Mouse (Mus musculus) layer of hippocampus, postnatal 14 days (tissue): Measurements from ENCODE around the gene Arpp19. TPM values are rescaled to one million over a fixed set of nuclear protein-coding genes. Genes with fewer than 3 reads are reported as not detected.

Experiments
- DNase-seq, 2 experiments: peaks; one replicate each; pipeline ENCODE4 v3.0.0; 2021 to 2022; ENCODE audit warnings: low spot score in 2 of 2, mixed read lengths in 1 of 2
- long read RNA-seq, 2 experiments: library from polyadenylated mRNA; stranded (forward); transcript quantifications; one replicate each; pipeline ENCODE4 v2.0.0; 2021
- total RNA-seq, 2 experiments: library from RNA; stranded (reverse); gene quantifications; 2 replicates each; pipeline ENCODE4 v1.2.3; 2021

The Arpp19 gene
- total RNA-seq: 100 to 1,000 TPM; 162 TPM
- long read RNA-seq, experiment 1, full-length matches to known transcripts: 125 of 132 reads
- long read RNA-seq, experiment 1, partial matches to known transcripts: 1 of 132 reads
- long read RNA-seq, experiment 1, other reads (novel, unspliced or antisense): 6 of 132 reads
- long read RNA-seq, experiment 2, full-length matches to known transcripts: 175 of 191 reads
- long read RNA-seq, experiment 2, partial matches to known transcripts: 9 of 191 reads
- long read RNA-seq, experiment 2, other reads (novel, unspliced or antisense): 7 of 191 reads

- peak; percentile 71 to 91 for DNase-seq
Measured at GRCm38 (mm10) chr9:75037451-75038356, at the start of gene Arpp19. Gene Arpp19 (plus strand): TSS chr9:75037614.

- no peak for DNase-seq
Measured at GRCm38 (mm10) chr9:74988893-74989460, 48.4 kb upstream of the Arpp19 start.

- DNase-seq: no peak
Measured at GRCm38 (mm10) chr9:74989990-74990389, 47.4 kb upstream of the Arpp19 start.

GRCm38 (mm10) chr9:74994611-74995257, 42.7 kb upstream of the Arpp19 start:
- DNase-seq: no peak

GRCm38 (mm10) chr9:74996349-74996748, 41.1 kb upstream of the Arpp19 start:
- DNase-seq: no peak

- DNase-seq: no peak
Measured at GRCm38 (mm10) chr9:74997976-74998375, 39.4 kb upstream of the Arpp19 start.

- DNase-seq: no peak
Measured at GRCm38 (mm10) chr9:75001006-75001405, 36.4 kb upstream of the Arpp19 start.

GRCm38 (mm10) chr9:75001611-75002204, 35.7 kb upstream of the Arpp19 start:
- DNase-seq: peak in 1 of 2 experiments; percentile 37

- no peak for DNase-seq
Measured at GRCm38 (mm10) chr9:75002262-75002661, 35.2 kb upstream of the Arpp19 start.

GRCm38 (mm10) chr9:75004203-75004602, 33.2 kb upstream of the Arpp19 start:
- DNase-seq: no peak

GRCm38 (mm10) chr9:75016591-75016990, 20.8 kb upstream of the Arpp19 start:
- DNase-seq: no peak

GRCm38 (mm10) chr9:75019181-75019580, 18.2 kb upstream of the Arpp19 start:
- no peak for DNase-seq

GRCm38 (mm10) chr9:75019592-75019991, 17.8 kb upstream of the Arpp19 start:
- no peak for DNase-seq

GRCm38 (mm10) chr9:75020561-75020960, 16.9 kb upstream of the Arpp19 start:
- no peak for DNase-seq

GRCm38 (mm10) chr9:75022546-75022945, 14.9 kb upstream of the Arpp19 start:
- no peak for DNase-seq

GRCm38 (mm10) chr9:75023150-75023894, 14.1 kb upstream of the Arpp19 start:
- DNase-seq: no peak

GRCm38 (mm10) chr9:75024089-75024488, 13.3 kb upstream of the Arpp19 start:
- no peak for DNase-seq

- no peak for DNase-seq
Measured at GRCm38 (mm10) chr9:75025689-75026088, 11.7 kb upstream of the Arpp19 start.

- no peak for DNase-seq
Measured at GRCm38 (mm10) chr9:75032408-75032807, 5.0 kb upstream of the Arpp19 start.

- no peak for DNase-seq
Measured at GRCm38 (mm10) chr9:75033141-75033540, 4.3 kb upstream of the Arpp19 start.
